Mouse (Mus musculus): Measurements from ENCODE around the gene Stau1. TPM values are rescaled to one million over a fixed set of nuclear protein-coding genes. Genes with fewer than 3 reads are reported as not detected.

Gene Stau1
- polyA plus RNA-seq, 1 experiment from 2014 or later: 85.7 TPM

- ATAC-seq (ENCODE audit: borderline replicate concordance, extremely low read depth, low FRiP score, low TSS enrichment): peak; percentile 99
- H3K36me3 ChIP-seq: peaks cover 13% of the 10 kb centered on the region
- peaks cover 16% of the 10 kb centered on the region for H3K4me1 ChIP-seq
- WGBS: under 1% methylated on average over 79 of the region's 80 CpGs
- peak within 1 kb of the TSS; percentile 80 for H3K4me2 ChIP-seq
- peak within 1 kb of the TSS; percentile 99 for H3K27ac ChIP-seq
- H3K9me3 ChIP-seq: no peaks in the 10 kb centered on the region
- peak within 1 kb of the TSS; percentile 93 for H3K9ac ChIP-seq
- peak within 1 kb of the TSS; percentile 85 for H3K4me3 ChIP-seq
- no peaks in the 10 kb centered on the region for H3K27me3 ChIP-seq
Observed at GRCm38 (mm10) chr2:166905711-166906522, 90.2 kb downstream of the Stau1 start, which contains the start of gene Cse1l. TSS of gene Cse1l (plus strand) at chr2:166906040.

GRCm38 (mm10) chr2:166903719-166904282, 92.3 kb downstream of the Stau1 start:
- no peak overlapping the region for H3K4me2 ChIP-seq
- no peak overlapping the region for H3K27ac ChIP-seq
- H3K4me3 ChIP-seq: no peak overlapping the region
- no peak for ATAC-seq (ENCODE audit: borderline replicate concordance, extremely low read depth, low FRiP score, low TSS enrichment)
- no peak overlapping the region for H3K9ac ChIP-seq
- H3K4me1 ChIP-seq: peaks cover 16% of the 10 kb centered on the region
- H3K27me3 ChIP-seq: no peaks in the 10 kb centered on the region
- no peaks in the 10 kb centered on the region for H3K36me3 ChIP-seq
- 86% methylated on average over 6 of the region's 6 CpGs for WGBS
- no peaks in the 10 kb centered on the region for H3K9me3 ChIP-seq

GRCm38 (mm10) chr2:166900792-166901505, 95.2 kb downstream of the Stau1 start:
- WGBS: 81% methylated on average over 8 of the region's 8 CpGs
- H3K4me3 ChIP-seq: no peak overlapping the region
- ATAC-seq (ENCODE audit: borderline replicate concordance, extremely low read depth, low FRiP score, low TSS enrichment): no peak
- H3K4me2 ChIP-seq: no peak overlapping the region
- H3K27me3 ChIP-seq: no peaks in the 10 kb centered on the region
- H3K27ac ChIP-seq: no peak overlapping the region
- peaks cover 5% of the 10 kb centered on the region; the same call in 1 of the 2 replicates for H3K4me1 ChIP-seq
- H3K9ac ChIP-seq: no peak overlapping the region
- H3K9me3 ChIP-seq: no peaks in the 10 kb centered on the region
- H3K36me3 ChIP-seq: no peaks in the 10 kb centered on the region

- Histone ChIP-seq H3K27me3 (no peaks in the 10 kb centered on the region), H3K9ac (no peak overlapping the region), H3K4me2 (no peak overlapping the region), H3K27ac (no peak overlapping the region), H3K4me3 (no peak overlapping the region), H3K36me3 (peaks cover under 1% of the 10 kb centered on the region; the same call in 1 of the 2 replicates), H3K4me1 (no peaks in the 10 kb centered on the region), H3K9me3 (no peaks in the 10 kb centered on the region)
- WGBS: 56% methylated on average over 3 of the region's 3 CpGs
- no peak for ATAC-seq (ENCODE audit: borderline replicate concordance, extremely low read depth, low FRiP score, low TSS enrichment)
Observed at GRCm38 (mm10) chr2:166899746-166900145, 96.4 kb downstream of the Stau1 start.

GRCm38 (mm10) chr2:166899161-166899560, 96.9 kb downstream of the Stau1 start:
- H3K36me3 ChIP-seq: peaks cover 6% of the 10 kb centered on the region
- ATAC-seq (ENCODE audit: borderline replicate concordance, extremely low read depth, low FRiP score, low TSS enrichment): no peak
- WGBS: 83% methylated on average over 2 of the region's 2 CpGs

More at GRCm38 (mm10) chr2:166899161-166899560, 96.9 kb downstream of the Stau1 start:
- H3K4me3 ChIP-seq: no peak overlapping the region
- no peak overlapping the region for H3K9ac ChIP-seq
- no peak overlapping the region for H3K4me2 ChIP-seq
- H3K4me1 ChIP-seq: no peaks in the 10 kb centered on the region
- H3K9me3 ChIP-seq: no peaks in the 10 kb centered on the region
- no peak overlapping the region for H3K27ac ChIP-seq
- no peaks in the 10 kb centered on the region for H3K27me3 ChIP-seq

Other genes with a start within 250 kb of the Stau1 start
- 6.8 and 7.5 TPM in 2 replicates for gene Trp53rkb, start 203.8 kb downstream of the Stau1 start, polyA plus RNA-seq (2015; fragmentation: Nextera tagmentation; extraction: Ambion mirVana)
- 4.2 and 5.0 TPM in 2 replicates for gene Arfgef2, start 190.7 kb downstream of the Stau1 start, polyA plus RNA-seq (2015; fragmentation: Nextera tagmentation; extraction: Ambion mirVana)
- gene Cse1l, start 90.3 kb downstream of the Stau1 start, polyA plus RNA-seq (2015; fragmentation: Nextera tagmentation; extraction: Ambion mirVana): 123 and 127 TPM in 2 replicates
- 45.2 and 49.2 TPM in 2 replicates for gene Ddx27, start 18.9 kb upstream of the Stau1 start, polyA plus RNA-seq (2015; fragmentation: Nextera tagmentation; extraction: Ambion mirVana)
- gene Znfx1, start 66.7 kb upstream of the Stau1 start, polyA plus RNA-seq (2015; fragmentation: Nextera tagmentation; extraction: Ambion mirVana): 6.8 and 7.6 TPM in 2 replicates
- 0.25 and 0.31 TPM in 2 replicates for gene Kcnb1, start 193.9 kb upstream of the Stau1 start, polyA plus RNA-seq (2015; fragmentation: Nextera tagmentation; extraction: Ambion mirVana)
- 14.5 and 15.7 TPM in 2 replicates for gene Ptgis, start 244.3 kb upstream of the Stau1 start, polyA plus RNA-seq (2015; fragmentation: Nextera tagmentation; extraction: Ambion mirVana)

All from lung, embryonic 15.5 days (tissue).